Mouse (Mus musculus): ENCODE measurements around the gene Synpr.

Synpr gene

DNA sequence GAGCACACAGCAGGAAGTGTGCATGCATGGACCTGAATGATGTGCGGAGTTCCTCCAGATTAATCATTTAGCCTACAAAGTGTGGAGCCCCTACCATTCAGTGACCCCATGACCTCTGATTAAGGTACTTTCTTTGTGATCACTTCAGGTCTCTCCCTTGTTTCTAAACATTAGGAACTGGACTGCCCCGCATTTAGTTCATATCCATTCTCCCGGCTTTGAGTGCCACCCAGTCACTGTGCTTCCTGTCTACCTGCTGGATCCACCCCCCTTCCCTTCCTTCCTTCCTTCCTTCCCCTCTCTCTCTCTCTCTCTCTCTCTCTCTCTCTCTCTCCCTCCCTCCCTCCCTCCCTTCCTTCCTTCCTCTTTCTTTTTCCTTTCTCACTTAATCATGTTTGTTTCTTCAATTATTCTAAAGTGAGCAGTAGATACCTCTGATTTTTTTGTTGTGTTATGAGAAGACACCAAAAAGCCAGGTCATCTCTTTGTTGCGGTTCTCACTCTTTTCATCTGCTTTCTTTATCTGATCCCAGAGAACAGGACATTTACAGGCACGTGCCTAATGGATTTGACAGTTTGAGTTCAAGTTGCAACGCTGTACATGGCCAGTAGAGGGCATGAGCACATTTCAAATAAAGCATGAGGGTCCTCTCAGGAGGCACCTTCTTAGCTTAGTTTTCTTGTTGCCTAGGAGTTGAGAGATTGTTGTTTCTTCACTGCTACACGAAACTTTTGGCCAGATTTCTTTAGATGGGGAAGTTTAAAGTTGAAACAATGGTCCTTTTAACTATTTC is 71.2 kb downstream of the Synpr start:
- peak; percentile 77 for DNase-seq (ENCODE audit: low read depth)

- no peak for DNase-seq (ENCODE audit: low read depth)
These were observed 72.6 kb downstream of the Synpr start for GRCm38 (mm10) chr14:13357101-13357667.

DNA sequence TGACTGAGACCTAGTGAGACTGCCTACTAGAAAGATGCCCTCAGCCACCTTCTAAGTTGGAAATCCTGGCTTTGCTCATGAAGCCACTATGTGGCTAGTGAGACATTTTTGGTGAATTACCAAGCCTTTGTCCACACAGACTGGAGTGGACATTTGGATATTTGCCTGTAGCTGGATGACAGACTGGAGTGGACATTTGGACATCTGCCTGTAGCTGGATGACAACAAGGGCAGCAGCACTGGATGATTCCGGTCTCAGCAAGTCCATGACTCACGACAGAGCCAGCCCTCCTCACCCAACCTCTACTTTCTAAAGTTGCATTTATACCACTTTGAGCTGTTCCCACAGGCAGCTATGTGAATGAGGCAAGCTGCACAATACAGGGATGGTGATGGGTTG is 73.5 kb downstream of the Synpr start:
- DNase-seq (ENCODE audit: low read depth), result no peak

DNA sequence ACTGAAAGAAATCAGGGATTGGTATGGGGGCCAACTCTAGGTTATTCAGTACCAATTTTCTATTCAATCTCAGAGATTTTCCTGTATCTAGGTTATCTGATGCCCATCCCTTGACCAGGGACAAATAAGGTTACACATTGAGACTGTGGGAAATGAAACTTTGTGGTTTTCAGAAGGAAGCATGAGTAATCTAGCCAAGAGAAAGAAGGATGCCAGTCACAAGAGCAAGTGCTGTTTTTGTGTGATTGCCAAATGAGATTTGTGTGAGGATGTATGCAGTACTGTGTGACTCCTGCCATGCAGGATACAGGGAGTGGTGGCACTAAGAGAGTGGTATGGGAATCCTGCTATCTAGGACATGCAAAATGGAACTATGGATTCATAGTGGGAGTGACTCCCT is 76.6 kb downstream of the Synpr start:
- peak; percentile 78 for DNase-seq (ENCODE audit: low read depth)

DNA sequence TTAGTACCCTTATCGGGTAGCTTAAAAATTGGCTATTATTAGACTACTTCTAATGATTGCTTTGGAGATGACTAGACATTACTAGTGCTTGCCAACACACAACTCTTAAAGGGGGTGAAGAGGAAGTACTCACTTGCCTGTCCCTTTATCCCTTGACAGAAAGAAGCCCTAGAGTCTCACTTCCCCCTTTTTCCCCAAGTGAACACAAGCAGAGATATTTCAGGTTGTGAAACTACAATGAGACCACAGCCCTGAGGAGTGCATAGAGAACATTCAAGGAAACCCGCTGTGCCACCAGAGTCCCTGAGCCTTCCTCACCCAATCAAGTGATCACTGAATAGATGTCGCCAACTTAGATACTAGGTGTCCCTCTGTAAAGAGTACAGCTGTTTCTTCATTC is 77.1 kb downstream of the Synpr start:
- peak; percentile 30 for DNase-seq (ENCODE audit: low read depth)

GRCm38 (mm10) chr14:13368309-13368708 is 83.7 kb downstream of the Synpr start:
- DNase-seq (ENCODE audit: low read depth), result no peak

- DNase-seq (ENCODE audit: low read depth), result no peak
These were observed 104.5 kb downstream of the Synpr start for GRCm38 (mm10) chr14:13389081-13389480.

- no peak for DNase-seq (ENCODE audit: low read depth)
These were observed 105.4 kb downstream of the Synpr start for GRCm38 (mm10) chr14:13389954-13390353.

- DNase-seq (ENCODE audit: low read depth), result no peak
These were observed 114.8 kb downstream of the Synpr start for GRCm38 (mm10) chr14:13399226-13400020.

GRCm38 (mm10) chr14:13411636-13412035 is 127.1 kb downstream of the Synpr start:
- no peak for DNase-seq (ENCODE audit: low read depth)

- no peak for DNase-seq (ENCODE audit: low read depth)
These were observed 156.1 kb downstream of the Synpr start for GRCm38 (mm10) chr14:13440723-13441122.

GRCm38 (mm10) chr14:13444908-13445307 is 160.3 kb downstream of the Synpr start:
- no peak for DNase-seq (ENCODE audit: low read depth)

- no peak for DNase-seq (ENCODE audit: low read depth)
These were observed 169.1 kb downstream of the Synpr start for GRCm38 (mm10) chr14:13453461-13454204.

DNA sequence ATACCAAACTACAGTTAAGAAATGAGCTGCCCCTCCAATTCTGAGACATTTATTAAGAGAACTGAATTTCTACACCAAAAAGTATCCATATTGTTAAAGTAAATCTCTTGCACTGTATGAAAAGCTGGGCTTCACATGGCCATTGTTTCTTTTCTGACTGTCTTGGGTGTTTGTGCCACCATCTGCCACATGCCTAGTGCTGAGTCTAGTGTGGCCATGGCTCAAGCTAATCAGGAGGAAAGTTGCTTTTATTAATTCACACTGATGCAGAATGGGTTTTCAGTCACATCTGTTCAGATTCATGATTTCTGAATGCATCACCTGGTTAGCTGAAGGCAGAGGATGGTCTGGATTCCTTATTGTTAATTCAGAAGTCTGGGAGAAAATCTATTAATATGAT is 170.4 kb downstream of the Synpr start:
- no peak for DNase-seq (ENCODE audit: low read depth)

DNA sequence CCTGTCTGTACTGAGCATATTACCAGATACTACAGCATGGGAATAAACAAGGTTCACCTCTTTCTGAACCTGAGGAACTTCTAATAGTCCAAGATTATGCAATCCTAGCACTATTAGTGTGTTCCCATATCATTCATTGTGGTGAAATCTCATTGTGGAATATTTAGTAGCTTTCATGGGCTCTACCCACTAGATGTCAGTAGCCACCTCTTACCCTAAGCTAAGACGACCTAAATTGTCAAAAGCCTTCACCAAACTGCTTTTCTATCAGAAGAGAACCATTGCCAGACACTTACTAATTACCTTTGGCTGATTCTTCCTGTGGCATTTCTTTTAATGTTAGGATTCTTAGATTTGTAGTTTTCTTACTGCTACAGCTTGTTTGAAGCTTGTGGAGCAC is 174.8 kb downstream of the Synpr start:
- peak; percentile 17 for DNase-seq (ENCODE audit: low read depth)

DNA sequence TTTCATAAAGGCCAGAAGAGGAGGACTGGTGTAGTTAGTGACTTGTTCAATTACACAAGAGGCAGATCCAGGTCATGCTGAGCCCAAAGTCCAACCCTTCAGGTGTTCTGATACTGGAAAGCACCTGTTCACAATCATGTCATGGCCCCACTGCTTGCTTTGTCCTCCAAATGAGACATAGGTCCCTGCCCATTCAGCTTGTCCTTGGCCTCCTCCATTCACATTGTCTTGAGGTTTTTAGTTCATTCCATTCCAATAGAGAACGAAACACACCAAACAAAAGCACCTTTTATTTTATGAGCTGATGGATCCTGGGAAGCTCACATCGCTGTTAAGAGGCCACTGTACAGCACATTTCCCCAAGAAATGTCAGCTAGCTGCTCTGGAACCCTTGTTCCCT is 184.6 kb downstream of the Synpr start:
- DNase-seq (ENCODE audit: low read depth), result no peak

- no peak for DNase-seq (ENCODE audit: low read depth)
These were observed 193.2 kb downstream of the Synpr start for GRCm38 (mm10) chr14:13477821-13478220.

- peak; percentile 0 for DNase-seq (ENCODE audit: low read depth)
These were observed 220.8 kb downstream of the Synpr start for GRCm38 (mm10) chr14:13505355-13505754.

DNA sequence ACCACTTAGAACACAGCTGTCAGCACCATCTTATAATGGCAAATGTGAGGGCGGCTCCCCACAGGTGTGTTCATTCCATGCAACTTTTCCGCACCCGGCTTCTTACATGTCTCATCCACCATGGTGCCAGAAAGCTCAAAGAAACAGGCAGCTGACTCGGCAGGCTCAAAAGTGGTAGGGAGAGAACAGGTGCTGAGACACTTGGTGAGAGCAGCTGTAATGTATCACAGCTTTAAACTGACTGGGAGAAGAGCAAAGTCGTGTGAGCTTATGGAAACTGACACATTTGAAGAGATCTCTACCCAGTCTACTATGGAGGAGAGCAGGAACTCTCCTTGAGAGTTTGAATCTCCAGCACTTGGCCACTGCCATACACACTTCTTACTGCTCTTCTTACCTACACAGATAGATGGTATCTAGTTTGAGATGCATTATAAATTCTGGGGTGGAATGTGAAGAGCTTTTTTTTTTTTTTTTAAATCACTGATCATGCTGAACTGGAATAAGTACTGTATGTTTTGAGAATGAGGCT is 234.1 kb downstream of the Synpr start:
- DNase-seq (ENCODE audit: low read depth), result no peak

- DNase-seq (ENCODE audit: low read depth), result no peak
These were observed 234.8 kb downstream of the Synpr start for GRCm38 (mm10) chr14:13519239-13520011.

- no peak for DNase-seq (ENCODE audit: low read depth)
These were observed 263.2 kb downstream of the Synpr start for GRCm38 (mm10) chr14:13547746-13548145.

Measured in 416B (cell line).